Mouse (Mus musculus): Measurements from ENCODE around the gene Mrpl4.

Mrpl4 gene

DNA sequence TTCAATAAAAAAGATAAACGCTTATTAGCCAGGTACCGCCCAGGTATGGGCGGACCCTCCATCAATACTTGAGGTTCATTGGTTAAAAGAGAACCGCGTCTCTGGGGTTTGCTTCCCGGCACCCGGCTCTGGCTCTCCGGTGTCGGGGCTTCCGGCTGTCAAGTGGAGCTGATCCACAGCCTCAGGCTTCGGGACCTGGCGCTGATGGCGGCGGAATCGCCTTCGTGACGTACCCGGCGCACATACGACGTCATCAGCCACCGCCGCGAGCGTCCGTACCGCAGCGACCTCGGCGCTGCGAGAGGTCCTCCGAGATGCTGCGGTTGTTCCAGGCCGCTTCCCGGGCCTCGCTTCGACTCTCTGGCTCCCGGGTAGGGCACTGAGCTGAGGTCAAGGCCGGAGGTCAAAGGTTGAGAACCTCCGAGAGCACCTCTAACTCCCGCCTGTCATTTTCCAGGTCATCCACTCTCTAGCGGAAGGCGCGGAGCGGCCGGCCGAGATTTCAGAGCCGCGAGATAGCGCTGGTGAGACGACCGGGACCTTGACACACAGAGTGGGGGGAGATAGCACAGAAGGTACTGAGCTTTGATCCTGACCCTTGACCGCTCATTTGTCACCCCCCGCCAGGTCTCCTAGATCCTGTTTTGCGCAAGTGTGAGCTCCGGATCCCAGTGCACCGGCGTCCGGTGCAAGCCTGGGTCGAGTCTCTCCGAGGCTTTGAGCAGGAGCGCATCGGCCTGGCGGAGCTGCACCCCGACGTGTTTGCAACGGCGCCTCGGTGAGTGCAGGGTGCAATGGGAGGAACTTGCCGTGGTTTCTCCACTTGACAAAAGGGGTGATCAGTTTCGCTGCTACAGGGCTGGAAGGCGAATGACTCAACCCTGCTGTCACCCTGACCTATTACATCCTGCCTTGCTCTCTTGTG, at the start of gene Mrpl4:
Gene Mrpl4, plus strand, starts transcription at position 112 of the 925 bp plus-strand sequence.
- peak; percentile 82 for DNase-seq (ENCODE audit: low spot score)

GRCm38 (mm10) chr9:20956989-20957388, 45.5 kb upstream of the Mrpl4 start:
- DNase-seq (ENCODE audit: low spot score) = no peak

- DNase-seq (ENCODE audit: low spot score) = no peak
Observed at GRCm38 (mm10) chr9:20959430-20959938, 43.1 kb upstream of the Mrpl4 start, which contains the start of gene Dnmt1. Gene Dnmt1 (minus strand): TSS chr9:20959888.

- DNase-seq (ENCODE audit: low spot score) = no peak
Observed at GRCm38 (mm10) chr9:20961557-20961956, 41.0 kb upstream of the Mrpl4 start.

DNA sequence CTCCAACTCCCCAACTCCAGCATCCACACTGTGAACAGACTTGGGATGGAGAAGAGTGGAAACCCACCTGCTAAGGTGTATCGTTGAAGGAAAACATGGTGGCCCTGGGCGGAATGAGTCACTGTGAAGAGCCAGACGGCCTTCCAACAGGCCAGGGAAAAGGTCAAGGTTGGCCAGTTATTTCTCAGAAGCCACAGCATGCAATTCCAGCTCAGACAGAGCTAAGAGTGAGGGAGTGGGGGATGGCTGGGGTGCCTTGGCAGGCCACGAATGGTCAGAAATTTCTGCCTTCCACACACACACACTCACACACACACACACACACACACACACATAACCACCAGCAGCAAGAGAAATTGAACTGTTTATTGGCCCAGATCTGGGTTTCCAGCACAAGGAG, 36.9 kb upstream of the Mrpl4 start:
- no peak for DNase-seq (ENCODE audit: low spot score)

DNA sequence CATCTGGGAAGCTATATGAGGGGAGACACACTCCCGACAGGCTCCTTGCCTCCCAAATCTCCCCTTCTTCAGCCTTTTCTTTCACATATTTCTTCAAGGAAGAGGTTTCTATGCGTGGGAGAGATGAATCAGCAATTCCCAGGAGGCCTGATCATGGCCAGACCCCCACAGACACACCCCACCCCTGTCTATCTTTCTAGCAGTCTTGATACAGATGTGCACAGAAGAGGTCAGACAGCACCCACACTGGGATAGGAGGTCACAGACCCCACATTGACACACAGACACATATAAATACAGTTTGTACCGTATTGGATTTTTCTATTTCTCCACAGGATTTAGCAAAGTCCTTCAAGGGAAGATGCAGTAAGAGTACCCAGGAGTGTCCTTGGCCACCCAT, 36.5 kb upstream of the Mrpl4 start:
- DNase-seq (ENCODE audit: low spot score) = no peak

DNA sequence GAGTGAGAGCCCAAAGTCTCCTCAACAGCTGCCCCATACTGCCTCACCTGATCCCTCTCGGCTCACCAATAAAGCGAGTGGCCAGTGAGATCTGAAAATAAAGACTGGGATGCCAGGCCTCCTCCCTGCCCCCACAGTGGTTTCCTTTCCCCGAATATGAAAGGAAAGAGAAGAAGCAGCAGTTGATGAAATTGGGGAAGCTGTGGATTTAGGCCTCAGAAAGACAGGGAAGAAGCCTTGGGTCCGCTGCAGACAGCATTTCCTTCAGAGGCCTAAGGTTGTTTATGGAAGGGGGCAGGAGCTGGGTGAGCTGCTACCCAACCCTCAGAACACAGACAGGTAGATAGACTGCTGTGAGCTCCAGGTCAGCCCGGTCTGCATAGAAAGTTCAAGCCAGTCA, 35.8 kb upstream of the Mrpl4 start:
- DNase-seq (ENCODE audit: low spot score) = no peak

DNA sequence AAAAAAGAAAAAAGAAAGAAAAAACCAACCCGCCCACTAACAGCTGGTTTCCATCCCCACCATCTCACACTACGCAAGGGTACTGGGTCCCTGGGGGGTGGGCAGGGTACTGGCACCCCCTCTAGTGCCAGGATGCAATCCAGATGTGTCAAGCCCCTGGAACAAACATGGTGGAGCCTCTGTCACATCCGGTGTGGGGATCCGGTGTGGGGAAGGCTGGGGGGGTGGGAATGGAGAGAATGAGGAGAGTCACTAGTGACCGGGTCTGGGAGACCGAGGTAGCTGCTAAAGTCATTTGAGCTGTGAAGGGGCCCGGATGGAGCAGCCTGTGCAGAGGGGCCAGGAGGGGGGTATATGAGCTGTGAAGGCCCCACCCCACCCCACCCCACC, 30.8 kb upstream of the Mrpl4 start:
- no peak for DNase-seq (ENCODE audit: low spot score)

DNA sequence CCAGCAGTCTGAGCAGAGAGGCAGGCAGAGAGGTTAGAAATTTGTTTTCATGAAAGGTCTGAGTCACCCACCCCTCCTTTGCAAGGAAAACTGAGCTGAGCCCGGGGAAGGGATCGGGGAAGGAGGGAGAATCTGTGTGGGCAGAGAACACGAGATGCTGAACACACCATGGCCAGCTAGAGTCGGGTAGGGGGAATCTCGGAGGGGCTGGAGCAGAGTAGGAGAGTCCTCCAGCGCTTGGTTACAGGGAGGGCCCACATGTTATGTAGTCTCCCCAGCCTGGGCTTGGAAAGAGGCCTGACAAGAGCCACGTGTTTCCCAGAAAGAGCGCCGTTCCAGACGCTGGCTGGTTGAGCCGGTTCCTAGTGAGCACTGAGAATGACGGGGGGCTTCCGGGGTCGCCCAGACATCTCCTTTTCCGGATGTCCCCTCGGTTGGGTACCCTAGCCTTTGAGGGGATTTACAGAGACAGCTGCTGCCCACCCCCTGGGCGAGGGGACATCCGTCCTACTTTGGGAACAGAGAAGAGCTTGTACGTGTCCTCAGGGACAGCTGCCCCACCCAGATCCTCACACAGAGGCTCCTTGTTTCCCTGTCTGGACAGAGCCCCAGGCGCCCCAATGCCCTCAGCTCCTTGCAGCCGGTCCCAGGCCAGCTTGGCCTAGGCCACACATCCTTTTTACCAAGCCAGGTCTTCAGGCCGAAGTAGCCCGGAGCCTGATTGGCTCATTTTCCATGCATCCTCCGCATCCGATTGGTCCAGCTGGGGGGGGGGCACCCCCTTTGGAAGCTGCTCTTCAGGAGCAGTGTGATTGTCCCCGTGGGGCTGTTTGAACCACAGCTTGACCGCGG, 30.2 kb upstream of the Mrpl4 start:
- DNase-seq (ENCODE audit: low spot score) = peak; percentile 61

DNA sequence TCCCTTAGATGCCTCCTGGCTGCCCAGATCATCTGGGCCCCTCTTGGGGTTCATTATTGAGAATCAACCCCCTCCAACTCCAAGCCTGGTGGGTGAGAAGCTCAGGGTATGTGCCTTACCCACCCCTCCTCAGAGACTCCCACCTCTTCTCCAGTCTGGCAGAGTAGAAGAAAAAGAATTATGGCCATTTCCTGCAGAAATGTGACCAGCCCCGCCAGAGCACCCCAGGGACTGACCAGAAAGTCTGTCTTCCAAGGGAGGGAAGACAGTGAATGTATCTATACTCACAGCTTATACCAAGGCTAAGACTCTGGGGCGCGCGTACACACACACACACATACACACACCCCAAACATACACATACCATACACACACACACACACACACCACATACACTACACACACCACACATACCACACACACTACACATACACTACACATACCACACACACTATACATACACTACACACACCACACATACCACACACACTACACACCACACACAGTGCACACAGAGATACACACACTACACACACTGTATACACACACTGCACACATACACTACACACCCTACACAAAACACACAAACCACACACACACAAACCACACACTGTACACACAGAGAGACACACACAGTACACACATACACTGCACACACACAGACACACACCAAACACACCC, 29.4 kb upstream of the Mrpl4 start:
- no peak for DNase-seq (ENCODE audit: low spot score)

- DNase-seq (ENCODE audit: low spot score) = no peak
Observed at GRCm38 (mm10) chr9:20973682-20974075, 28.9 kb upstream of the Mrpl4 start.

DNA sequence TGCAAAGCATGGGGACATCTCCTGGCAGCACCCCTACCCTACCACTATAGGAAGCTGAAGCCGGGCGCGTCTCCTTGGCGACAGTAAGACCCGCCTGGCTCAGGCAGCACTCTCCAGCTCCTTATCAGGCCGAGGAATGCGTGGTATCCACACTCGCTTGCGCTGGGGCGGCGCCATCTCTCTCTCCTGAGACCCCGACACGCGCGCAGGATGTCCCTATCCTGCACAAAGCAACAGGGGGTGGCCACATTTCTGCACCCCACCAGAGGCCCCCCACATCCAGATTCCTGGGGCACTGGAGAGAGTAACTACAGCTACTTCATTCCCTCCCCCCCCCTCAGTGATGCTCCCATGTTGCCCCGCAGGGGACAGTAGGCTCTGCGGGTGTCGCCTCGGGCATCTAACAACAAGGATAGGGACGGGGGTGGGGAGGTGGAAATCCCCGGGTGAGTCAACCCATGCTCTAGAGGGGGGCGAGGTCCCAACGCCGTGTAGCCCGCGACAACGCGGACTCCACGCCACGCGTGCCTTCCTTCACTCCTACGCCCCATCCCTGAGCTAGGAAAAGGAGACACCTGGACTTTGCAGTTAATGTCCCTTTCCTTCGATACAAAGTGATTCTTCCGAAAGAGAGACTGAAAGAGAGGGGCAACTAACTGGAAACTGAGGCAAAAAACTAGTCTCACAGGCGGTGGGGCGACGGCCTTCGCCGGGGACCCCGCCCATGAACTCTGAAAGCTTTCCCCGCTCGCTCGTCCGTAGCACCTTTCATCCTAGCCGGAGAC, 26.9 kb upstream of the Mrpl4 start:
- DNase-seq (ENCODE audit: low spot score) = no peak

- no peak for DNase-seq (ENCODE audit: low spot score)
Observed at GRCm38 (mm10) chr9:20976216-20976960, 26.1 kb upstream of the Mrpl4 start, which contains the start of gene S1pr2. Gene S1pr2 (minus strand): TSS chr9:20976781.

GRCm38 (mm10) chr9:20976961-20977689, 25.4 kb upstream of the Mrpl4 start:
- no peak for DNase-seq (ENCODE audit: low spot score)

GRCm38 (mm10) chr9:20978409-20979095, 24.0 kb upstream of the Mrpl4 start:
- DNase-seq (ENCODE audit: low spot score) = no peak

DNA sequence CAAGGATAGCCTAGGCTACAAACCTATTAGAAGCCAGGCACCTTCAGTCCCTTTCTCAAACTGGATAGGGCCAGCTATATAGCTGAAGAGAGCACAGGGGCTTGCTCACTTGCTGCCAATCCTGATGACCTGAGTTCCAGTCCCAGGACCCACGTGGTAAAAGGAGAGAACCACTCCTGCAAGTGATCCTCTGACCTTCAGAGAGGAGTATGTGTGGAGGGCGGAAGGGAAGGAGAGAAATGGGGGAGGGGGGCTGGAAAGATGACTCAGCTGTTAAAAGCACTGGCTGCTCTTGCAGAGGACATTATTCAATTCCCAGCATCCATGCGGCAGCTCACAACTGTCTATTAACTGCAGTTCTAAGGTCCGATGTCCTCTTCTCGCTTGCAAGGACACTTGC, 23.4 kb upstream of the Mrpl4 start:
- no peak for DNase-seq (ENCODE audit: low spot score)

DNA sequence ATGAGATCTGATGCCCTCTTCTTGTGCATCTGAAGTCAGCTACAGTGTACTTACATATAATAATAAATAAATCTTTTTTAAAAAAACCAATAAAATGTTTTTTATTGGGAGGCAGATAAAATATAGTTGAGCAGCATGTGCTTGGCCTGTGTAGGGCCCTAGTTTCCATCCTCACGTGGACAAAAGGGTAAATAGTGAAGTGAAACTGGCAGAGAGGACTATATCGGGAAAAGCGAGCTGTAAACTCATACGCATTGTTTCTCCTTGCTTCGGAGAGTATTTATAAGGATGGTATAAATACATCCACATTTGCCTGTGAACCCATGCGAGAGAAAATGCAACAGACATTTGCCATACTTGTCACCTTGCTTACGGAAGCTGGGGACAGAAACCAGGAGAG, 22.8 kb upstream of the Mrpl4 start:
- no peak for DNase-seq (ENCODE audit: low spot score)

GRCm38 (mm10) chr9:20982171-20982570, 20.4 kb upstream of the Mrpl4 start:
- no peak for DNase-seq (ENCODE audit: low spot score)

- DNase-seq (ENCODE audit: low spot score) = no peak
Observed at GRCm38 (mm10) chr9:20983169-20983568, 19.4 kb upstream of the Mrpl4 start.

Data from left cerebral cortex, adult 11 months (tissue).